Mouse (Mus musculus) frontal cortex, postnatal 14 days (tissue): ENCODE measurements around the gene C3ar1.
A peak's percentile ranks its signal among the peaks of the same experiment; 100 is the strongest.

ENCODE experiments used
- DNase-seq, 2 experiments: peaks; one replicate each; pipeline ENCODE4 v3.0.0; 2022; ENCODE audit warnings: low spot score in 2 of 2

C3ar1 gene

GRCm38 (mm10) chr6:122855955-122856354 is at the start of gene C3ar1:
Gene C3ar1 (minus strand): TSS chr6:122856161.
- no peak for DNase-seq

- DNase-seq: peak; percentile 35 to 72
These were observed 36.6 kb upstream of the C3ar1 start for GRCm38 (mm10) chr6:122892442-122893049.

GRCm38 (mm10) chr6:122889599-122889998 is 33.6 kb upstream of the C3ar1 start:
- DNase-seq: no peak

GRCm38 (mm10) chr6:122883603-122884002 is 27.6 kb upstream of the C3ar1 start:
- DNase-seq: no peak

- no peak for DNase-seq
These were observed 25.3 kb upstream of the C3ar1 start for GRCm38 (mm10) chr6:122881287-122881686.

- no peak for DNase-seq
These were observed 24.0 kb upstream of the C3ar1 start for GRCm38 (mm10) chr6:122879781-122880505.

- DNase-seq: no peak
These were observed 23.3 kb upstream of the C3ar1 start for GRCm38 (mm10) chr6:122879141-122879735.

GRCm38 (mm10) chr6:122874720-122875389 is 18.9 kb upstream of the C3ar1 start:
- no peak for DNase-seq

GRCm38 (mm10) chr6:122873871-122874719 is 18.1 kb upstream of the C3ar1 start, which contains the start of gene Necap1:
Gene Necap1 (plus strand): TSS chr6:122874474.
- peak; percentile 95 to 98 for DNase-seq

GRCm38 (mm10) chr6:122872800-122873199 is 16.8 kb upstream of the C3ar1 start:
- DNase-seq: no peak

- no peak for DNase-seq
These were observed 13.9 kb upstream of the C3ar1 start for GRCm38 (mm10) chr6:122869846-122870245.

- DNase-seq: no peak
These were observed 12.0 kb upstream of the C3ar1 start for GRCm38 (mm10) chr6:122867914-122868313.

- DNase-seq: no peak
These were observed 6.9 kb upstream of the C3ar1 start for GRCm38 (mm10) chr6:122862871-122863270.

- no peak for DNase-seq
These were observed 6.5 kb upstream of the C3ar1 start for GRCm38 (mm10) chr6:122862434-122862833.

- no peak for DNase-seq
These were observed 1.4 kb downstream of the C3ar1 start for GRCm38 (mm10) chr6:122854552-122854951.

- no peak for DNase-seq
These were observed 3.3 kb downstream of the C3ar1 start for GRCm38 (mm10) chr6:122852696-122853095.

GRCm38 (mm10) chr6:122843759-122844158 is 12.2 kb downstream of the C3ar1 start:
- DNase-seq: no peak

GRCm38 (mm10) chr6:122837539-122837938 is 18.4 kb downstream of the C3ar1 start:
- DNase-seq: no peak

GRCm38 (mm10) chr6:122836974-122837373 is 19.0 kb downstream of the C3ar1 start:
- no peak for DNase-seq

- no peak for DNase-seq
These were observed 21.6 kb downstream of the C3ar1 start for GRCm38 (mm10) chr6:122834365-122834764.

- no peak for DNase-seq
These were observed 23.1 kb downstream of the C3ar1 start for GRCm38 (mm10) chr6:122832880-122833279.
